Mouse (Mus musculus): ENCODE measurements at regions not wholly inside any gene's neighbourhood (a gene's known extent, or its start where the extent isn't known, plus 50 kb on each side); places are given as distances from the start of the nearest gene placed in this dataset.

DNA sequence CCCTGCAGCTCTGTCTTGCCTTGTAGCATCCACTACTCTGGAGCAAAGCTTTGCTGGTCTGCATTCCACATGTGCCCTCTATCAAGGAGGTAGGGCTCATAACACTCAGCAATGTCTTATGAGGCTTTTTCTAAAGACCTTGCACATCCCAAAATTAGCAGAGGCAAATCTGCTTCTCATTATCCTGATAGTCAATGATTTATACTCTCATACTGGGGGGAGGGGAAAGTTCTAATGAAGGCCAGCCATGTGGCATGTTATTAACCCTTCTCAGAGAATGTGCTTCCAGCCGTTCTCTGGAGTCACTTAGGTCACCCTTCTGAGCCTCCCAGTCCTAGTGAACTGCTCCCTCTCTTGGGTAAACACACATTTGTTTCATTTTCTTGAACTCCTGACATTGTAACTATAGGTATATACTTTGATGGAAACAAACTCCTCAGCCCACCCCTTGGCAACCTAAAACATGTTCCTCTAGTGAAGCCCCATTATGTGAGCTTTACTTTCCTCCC lies 307.7 kb upstream of the Nt5c1b start:
- no peak for DNase-seq (ENCODE audit: low spot score in 2 of 2)

- no peak for DNase-seq (ENCODE audit: low spot score in 2 of 2)
These were observed 291.4 kb upstream of the Nt5c1b start for GRCm38 (mm10) chr12:10078341-10078740.

DNA sequence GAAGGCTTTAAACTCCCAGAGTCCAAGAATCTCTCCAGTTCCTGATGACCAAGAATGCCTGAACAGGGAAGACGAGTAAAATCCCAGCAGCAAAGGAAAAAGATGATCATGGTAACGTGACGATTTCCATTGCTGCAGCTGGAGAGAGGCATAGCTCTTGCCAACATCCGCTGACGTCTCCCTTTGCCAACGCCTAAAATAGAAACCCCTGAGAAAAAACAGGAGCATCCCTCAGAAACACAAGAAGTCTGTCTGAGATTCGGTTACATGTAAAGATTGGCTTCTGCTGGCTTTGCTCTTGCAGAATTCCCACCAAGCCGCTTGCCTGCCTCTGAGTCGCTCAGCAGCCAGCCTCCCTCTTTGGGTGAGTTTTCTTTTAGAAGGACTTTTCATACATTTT lies 290.3 kb upstream of the Nt5c1b start:
- peak; percentile 4 to 15 for DNase-seq (ENCODE audit: low spot score in 2 of 2)

DNA sequence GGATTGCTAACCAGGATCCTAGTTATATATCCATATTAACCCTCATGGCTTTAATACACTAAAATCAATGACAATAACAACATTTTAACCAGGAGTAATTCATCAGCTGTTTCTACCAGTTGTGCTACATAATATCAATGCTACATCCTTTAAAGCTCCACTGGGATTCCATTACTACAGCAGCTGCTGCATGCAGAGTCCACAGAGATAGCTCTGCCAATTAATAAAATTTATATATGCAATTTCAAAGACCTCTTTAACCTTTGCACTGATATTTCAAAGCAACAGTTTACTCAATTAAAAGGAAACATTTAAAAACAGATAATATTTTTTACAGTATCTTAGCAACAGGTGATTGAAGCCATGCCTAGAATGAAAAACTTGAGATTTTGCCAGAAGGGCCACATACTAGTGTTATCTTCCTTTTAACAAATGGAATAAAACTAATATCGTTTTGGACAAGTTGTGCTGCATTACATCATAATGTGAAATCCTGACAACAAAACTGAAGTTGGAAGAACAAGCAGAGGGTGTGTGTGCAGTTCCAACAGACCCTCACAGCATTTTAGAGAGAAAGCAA lies 256.8 kb upstream of the Nt5c1b start:
- DNase-seq (ENCODE audit: low spot score in 2 of 2): peak; percentile 6 to 33

DNA sequence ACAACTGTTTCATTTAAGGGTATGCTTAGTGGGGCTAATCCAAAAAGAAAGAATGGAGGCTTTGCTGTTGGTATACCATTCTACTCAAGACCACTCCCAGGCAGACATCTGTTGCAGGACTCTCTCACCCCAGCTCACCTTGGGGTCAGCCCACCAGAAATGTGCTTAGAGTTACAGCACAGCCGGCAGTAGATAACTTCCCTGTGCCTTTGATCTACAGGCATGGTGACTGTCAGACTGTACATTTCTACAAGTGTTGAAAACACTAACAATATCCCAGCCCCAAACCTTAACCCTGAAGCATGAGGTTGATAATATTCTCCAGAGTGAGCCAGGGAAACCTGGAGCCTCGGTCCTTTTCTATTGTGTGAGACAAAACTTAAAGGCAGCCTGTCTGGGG lies 247.7 kb upstream of the Nt5c1b start:
- no peak for DNase-seq (ENCODE audit: low spot score in 2 of 2)

DNA sequence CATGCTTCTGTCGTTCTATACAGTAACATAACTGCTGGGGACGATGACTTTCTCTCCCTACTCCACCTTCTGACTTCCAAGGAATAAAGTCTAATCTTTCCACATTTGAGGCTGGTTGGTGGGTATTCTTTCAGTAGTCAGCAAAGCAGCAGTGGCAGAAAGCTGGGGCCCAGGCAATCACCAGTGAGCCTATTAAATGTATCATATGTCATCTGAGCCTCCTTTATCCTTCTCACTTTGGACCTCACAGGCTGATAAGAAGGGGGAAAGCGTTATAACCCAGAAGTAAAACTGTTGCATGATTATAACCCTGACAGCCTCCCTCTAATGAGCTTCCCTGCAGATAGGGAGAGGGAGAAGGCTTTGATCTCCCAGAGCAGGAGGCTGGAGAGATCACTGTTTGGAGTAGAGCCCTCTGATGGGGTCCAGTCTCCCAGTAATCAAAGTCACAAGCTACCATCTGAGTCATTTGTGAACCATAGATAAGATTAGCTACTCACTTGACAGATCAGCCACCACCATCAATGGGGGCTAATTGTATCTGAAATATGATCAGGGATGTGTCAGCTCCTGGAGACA lies 241.7 kb upstream of the Nt5c1b start:
- no peak for DNase-seq (ENCODE audit: low spot score in 2 of 2)

DNA sequence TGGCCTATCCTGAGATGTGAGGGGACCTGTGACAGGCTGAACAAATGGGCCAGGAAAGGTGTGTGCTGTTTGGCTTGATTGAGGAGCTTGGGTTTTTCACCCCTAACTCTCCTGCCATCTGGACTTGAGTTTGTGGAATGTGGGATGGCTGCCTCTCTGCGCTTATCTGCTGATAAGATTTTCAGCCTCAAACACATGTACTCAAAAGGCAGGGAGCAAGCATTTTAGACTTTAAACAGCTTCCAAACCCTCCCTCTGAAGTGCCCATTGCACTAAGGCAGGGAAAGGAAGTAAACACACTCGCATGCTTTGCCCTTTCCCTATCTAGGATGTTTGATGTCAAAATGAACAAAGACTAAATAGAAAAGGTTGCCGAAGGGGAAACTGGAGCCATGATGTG lies 235.6 kb upstream of the Nt5c1b start:
- no peak for DNase-seq (ENCODE audit: low spot score in 2 of 2)

DNA sequence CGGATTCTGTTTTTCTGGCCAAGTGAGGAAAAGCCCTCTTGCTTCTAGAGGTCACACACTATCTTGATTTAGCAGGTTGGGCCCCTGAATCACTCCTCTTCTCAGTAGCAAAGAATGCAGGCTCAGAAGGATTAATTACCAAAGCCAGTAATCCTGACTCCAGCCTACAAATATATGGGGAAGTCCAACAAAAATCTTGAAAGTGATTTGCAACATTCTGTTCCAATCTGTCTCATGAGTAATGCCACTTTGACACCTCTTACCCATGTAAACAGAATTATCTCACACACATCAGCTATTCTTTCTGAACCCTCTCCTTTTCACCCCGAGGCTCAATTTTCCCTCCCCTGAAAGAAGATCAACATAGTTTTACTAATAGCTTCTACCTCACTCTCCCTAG lies 233.9 kb upstream of the Nt5c1b start:
- no peak for DNase-seq (ENCODE audit: low spot score in 2 of 2)

- no peak for DNase-seq (ENCODE audit: low spot score in 2 of 2)
These were observed 229.6 kb upstream of the Nt5c1b start for GRCm38 (mm10) chr12:10140131-10140530.

DNA sequence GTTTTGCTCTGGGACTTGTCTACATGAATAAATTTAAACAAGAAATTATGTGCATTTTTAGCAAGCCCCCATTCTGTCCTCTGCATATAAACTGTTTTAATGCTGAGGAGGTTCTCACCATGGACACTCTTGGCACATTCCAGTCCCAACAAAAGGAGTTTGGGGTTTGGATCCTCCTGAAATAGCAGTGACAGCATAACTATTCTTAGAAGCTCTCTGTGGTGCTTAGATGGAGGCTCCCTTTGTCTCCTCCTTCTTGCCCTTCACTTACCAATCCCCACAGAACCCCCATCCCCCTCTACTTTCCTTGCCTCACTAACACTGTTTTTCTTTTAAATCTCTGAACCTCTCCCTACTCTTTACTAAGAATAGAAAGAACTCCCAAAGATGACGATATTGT lies 208.9 kb upstream of the Nt5c1b start:
- no peak for DNase-seq (ENCODE audit: low spot score in 2 of 2)

- no peak for DNase-seq (ENCODE audit: low spot score in 2 of 2)
These were observed 201.7 kb upstream of the Nt5c1b start for GRCm38 (mm10) chr12:10168042-10168441.

DNA sequence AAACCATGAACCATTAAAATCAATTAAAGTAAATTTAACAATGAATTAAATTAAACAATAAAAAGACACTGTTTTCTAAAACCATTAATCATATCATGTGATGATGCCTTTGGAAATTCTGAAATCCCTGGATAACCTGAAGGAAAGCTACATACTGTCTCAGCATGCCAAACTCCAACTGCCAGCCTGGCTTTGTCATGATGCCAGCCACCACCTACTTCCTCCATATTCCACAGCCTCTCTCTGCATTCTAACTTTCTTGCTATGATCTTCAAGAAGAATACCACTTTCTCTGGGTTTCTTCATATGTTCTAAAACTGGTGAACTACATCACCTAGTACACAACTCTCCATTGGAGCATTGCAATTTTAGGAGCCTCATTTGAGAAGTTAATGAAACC lies 201.2 kb upstream of the Nt5c1b start:
- no peak for DNase-seq (ENCODE audit: low spot score in 2 of 2)

GRCm38 (mm10) chr12:10178718-10179117 lies 191.1 kb upstream of the Nt5c1b start:
- DNase-seq (ENCODE audit: low spot score in 2 of 2): no peak

GRCm38 (mm10) chr12:10179147-10179814 lies 190.5 kb upstream of the Nt5c1b start:
- DNase-seq (ENCODE audit: low spot score in 2 of 2): no peak

DNA sequence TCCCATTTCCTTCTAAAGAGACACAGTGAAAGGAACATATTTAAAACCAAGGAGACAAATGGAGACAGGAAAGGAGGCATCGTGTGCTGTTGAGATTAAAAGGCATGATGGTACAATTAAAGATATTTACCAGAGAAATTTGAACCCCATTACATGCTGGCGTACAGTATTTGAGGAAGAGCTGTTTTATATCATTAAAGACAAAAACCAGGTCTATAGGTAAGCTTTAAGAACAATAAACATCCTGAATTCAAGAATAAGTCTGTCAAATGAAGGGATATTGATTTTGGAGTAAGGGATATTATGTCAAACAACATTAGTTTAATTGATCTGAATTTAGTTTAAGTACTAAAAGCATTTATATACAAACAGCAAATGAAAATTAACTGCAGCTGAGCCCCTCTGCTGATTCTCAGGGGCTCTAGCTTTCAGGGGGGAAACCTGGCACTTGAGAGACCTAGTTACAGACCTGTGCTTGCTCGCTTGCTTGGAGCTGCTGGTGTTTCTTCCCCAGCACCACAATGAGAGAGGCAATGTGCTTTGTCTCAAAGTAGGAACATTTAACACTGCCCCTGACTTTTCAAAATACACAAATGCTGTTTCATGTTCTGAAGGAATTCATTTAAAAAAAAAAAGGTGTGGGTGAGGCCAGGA lies 189.8 kb upstream of the Nt5c1b start:
- DNase-seq (ENCODE audit: low spot score in 2 of 2): no peak

DNA sequence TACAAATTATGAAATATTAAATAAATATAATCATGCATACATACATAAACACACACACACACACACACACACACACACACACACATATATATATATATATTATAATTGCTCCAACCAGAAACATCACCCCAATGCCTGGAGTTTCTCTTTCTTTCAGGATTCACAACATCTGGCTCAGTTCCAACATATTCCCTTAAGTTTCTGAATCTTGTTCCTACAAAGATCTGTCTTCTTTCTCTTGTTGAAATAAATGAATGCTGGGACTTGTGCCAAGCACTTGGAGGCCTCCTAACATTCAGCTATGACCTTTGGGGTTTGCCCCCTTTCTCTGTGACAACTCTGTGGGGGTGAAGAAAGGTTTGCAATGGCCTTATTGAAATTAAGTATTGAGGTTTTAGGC lies 187.2 kb upstream of the Nt5c1b start:
- DNase-seq (ENCODE audit: low spot score in 2 of 2): no peak

GRCm38 (mm10) chr12:10186576-10186975 lies 183.2 kb upstream of the Nt5c1b start:
- DNase-seq (ENCODE audit: low spot score in 2 of 2): no peak

DNA sequence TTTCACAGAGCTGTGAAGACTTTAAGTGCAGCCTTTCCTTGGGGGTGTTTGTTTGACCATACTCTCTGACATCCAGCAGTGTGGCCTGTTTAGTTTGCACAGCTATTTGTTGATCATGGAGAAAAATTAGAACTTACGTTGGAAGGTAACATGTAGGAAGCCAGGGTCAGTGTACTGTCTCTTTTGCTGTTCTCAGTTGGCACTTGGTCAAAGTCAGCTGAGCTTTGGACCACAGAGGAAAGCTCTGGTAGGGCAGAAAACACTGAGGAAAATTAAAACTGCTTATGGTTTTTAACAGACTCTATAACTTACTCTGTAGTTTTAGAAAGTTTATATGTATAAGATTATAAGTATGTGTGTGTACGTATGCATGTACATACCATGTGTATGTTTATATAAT lies 180.0 kb upstream of the Nt5c1b start:
- DNase-seq (ENCODE audit: low spot score in 2 of 2): no peak

DNA sequence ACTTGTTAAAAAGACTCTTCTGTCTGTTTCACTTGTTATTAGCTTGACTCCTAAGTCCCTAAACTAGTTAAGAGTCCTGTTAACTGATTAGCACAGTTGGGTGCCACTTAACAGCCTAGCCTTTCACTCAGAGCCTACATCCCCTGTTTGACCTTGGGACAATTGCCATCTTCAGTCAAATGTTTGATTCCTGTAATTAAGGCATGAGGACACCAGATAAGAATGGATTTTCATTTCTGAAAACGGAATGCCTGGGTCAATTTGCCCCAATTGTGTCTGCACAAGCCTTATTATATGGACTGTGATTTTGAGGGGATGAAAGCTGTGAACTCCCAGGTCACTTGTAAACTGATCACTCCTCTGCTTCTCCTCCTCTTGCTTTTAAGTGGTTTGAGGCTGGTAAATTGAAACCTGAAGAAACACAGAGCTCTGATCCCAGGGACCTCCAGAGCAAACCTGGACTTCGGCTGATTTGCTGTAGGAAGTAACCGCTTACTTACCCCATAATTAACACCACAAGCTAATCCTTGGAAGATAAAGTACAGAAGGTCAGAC lies 171.8 kb upstream of the Nt5c1b start:
- no peak for DNase-seq (ENCODE audit: low spot score in 2 of 2)

DNA sequence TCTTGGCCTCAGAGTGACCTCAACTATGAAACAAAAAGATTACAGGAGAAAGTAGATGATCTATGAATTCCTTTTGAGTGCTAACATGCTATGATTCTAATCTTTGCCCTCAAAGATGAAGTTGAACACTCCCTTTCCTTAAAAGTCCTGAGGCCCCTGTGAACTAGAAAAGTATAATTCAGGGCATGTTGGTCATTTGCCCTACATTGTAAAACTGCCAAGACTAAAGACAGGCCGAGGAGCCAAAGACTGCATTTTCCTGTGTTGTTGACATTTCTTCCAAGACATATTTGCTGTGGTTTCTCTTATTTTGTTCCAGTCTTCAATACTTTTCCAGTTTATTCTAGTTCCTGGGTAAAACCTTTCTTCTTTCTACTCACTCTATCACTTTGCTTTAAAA lies 159.9 kb upstream of the Nt5c1b start:
- DNase-seq (ENCODE audit: low spot score in 2 of 2): no peak

DNA sequence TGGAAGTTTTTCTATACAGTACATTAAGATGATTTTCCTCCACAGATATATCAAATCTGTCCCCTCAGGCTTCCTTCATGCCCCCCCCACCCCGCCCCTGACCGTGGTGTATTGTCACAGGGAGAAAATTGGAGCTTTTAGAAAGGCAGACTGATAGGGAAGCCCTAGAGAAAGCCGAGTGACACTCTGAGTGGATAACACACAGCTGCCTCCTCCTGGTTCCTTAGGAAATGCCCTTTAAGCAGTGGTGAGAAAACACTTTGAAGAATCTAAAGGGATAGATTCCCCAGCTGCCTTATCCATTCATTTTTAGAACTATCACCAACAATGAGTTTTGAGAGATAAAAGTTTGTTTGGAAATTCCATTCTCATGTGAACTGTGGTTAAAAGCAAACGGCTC lies 147.0 kb upstream of the Nt5c1b start:
- DNase-seq (ENCODE audit: low spot score in 2 of 2): no peak

GRCm38 (mm10) chr12:10223832-10224231 lies 145.9 kb upstream of the Nt5c1b start:
- DNase-seq (ENCODE audit: low spot score in 2 of 2): peak in 1 of 2 experiments; percentile 24

- DNase-seq (ENCODE audit: low spot score in 2 of 2): no peak
These were observed 138.6 kb upstream of the Nt5c1b start for GRCm38 (mm10) chr12:10231144-10231543.

All from heart, adult 9 months (tissue).